Mouse (Mus musculus): ENCODE data around the gene Tm7sf3. TPM values are rescaled to one million over a fixed set of nuclear protein-coding genes. Genes with fewer than 3 reads are reported as not detected.

The Tm7sf3 gene
- polyA plus RNA-seq, 1 experiment = 61.6 TPM

DNA sequence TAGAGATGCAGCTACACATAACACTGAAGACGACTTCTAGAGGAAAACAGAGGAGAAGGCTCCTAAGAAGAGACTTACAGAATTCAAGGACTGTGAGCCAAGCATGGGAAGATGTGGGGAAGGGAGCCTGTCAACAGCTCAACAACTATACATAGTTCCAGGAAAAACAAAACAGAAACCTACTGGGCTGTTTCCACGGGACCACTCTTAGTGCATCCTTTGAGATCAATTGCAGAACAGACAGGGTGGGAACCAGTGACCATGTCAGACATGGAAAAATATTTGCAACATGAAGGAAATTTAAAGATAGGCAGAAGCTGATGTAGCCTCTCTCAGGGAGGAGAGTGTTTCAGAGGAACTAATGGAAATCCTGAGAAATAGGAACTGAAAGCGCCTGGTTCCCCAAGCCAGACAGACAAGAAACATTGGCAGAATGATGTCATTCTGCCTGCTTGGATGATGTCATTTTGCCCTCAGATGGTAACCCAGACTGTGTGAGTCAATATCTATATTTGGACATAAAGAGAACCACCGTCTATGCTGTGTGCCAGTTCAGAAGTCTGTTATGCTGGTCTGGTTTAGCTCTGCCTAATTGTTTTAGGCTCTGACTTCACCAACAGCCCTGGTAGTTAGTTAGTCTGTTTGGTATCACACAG is 32.4 kb upstream of the Tm7sf3 start:
- H3K27ac ChIP-seq (ENCODE audit: insufficient read depth, low read length) = peak overlapping the region; percentile 60
- peaks cover 10% of the 10 kb centered on the region; the same call in 1 of the 2 replicates for H3K4me1 ChIP-seq (ENCODE audit: control insufficient read depth, insufficient read depth, low read length)

DNA sequence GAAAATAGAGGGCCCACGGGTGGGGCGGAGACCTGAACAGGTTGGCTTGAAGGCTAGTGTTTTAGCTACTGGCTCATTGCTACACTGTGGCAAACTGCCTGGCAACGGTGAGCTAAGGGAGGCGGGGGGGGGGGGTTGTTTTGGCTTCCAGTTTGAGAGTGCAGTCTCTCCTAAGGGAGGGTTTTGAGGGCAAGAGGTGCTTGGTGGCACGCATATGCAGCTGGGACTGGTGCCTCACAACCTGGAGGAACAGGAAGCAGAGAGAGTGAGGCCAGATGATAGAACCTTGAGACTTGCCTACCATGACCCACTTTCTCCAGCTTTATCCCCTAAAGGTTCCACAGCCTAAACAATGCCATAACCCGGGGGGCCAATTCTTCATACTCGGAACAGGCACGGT is 31.8 kb upstream of the Tm7sf3 start:
- peaks cover 10% of the 10 kb centered on the region; the same call in 1 of the 2 replicates for H3K4me1 ChIP-seq (ENCODE audit: control insufficient read depth, insufficient read depth, low read length)
- TF ChIP-seq POLR2A (IDR thresholded peaks at IDR 0.05; ENCODE audit: low read depth, low read length) (no peak), CTCF (IDR thresholded peaks at IDR 0.05; ENCODE audit: borderline replicate concordance, insufficient read depth, low read length) (no peak)
- H3K27ac ChIP-seq (ENCODE audit: insufficient read depth, low read length) = peak overlapping the region; percentile 60

More for the DNA sequence above, 32.4 kb upstream of the Tm7sf3 start:
- TF ChIP-seq CTCF (IDR thresholded peaks at IDR 0.05; ENCODE audit: borderline replicate concordance, insufficient read depth, low read length) = no peak
- TF ChIP-seq POLR2A (IDR thresholded peaks at IDR 0.05; ENCODE audit: low read depth, low read length) = no peak
- no peak overlapping the region for H3K4me3 ChIP-seq (ENCODE audit: insufficient read depth, low read length)

DNA sequence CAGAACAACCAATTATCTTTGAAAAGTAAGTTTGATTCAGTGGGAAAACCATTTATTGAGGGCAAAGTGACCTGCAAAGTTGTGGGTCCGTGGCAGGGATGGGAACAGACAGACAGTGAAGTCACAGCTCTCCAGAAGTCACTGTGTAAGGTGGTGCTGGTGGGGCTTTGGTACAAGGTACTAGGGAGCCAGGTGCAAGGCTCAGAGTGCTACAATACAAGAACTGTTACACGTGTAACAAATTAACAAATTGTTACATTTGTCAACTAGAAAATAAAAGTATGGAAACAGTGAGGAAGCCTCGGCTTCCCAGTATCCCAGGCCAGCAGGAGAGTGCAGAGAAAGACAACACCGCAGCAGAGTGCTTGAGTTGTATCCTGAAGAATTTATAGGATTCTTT is 31.1 kb upstream of the Tm7sf3 start:
- H3K4me3 ChIP-seq (ENCODE audit: insufficient read depth, low read length) = no peak overlapping the region
- peaks cover 10% of the 10 kb centered on the region; the same call in 1 of the 2 replicates for H3K4me1 ChIP-seq (ENCODE audit: control insufficient read depth, insufficient read depth, low read length)
- TF ChIP-seq CTCF (IDR thresholded peaks at IDR 0.05; ENCODE audit: borderline replicate concordance, insufficient read depth, low read length) (no peak), POLR2A (IDR thresholded peaks at IDR 0.05; ENCODE audit: low read depth, low read length) (no peak)

More for the DNA sequence above, 31.8 kb upstream of the Tm7sf3 start:
- H3K4me3 ChIP-seq (ENCODE audit: insufficient read depth, low read length) = no peak overlapping the region

DNA sequence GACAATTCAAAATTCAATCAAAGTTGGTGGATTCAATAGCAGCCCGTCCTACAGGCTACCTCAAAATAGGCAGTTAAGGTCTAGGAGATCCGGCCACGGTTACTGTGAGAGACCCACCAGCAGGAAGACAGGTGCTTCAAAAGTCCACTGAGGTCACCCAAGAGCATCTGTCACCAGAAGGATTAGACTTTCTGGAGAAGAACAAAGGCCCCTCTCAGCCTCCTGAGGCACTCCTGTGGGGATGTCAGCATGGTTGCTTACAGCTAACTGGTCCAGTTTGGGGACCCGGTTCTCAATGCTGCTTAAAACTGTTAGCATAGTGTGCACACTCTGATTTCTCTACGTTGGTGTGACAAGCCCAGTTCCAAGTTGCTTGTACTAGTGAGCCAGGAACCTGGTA is 29.5 kb upstream of the Tm7sf3 start:
- Histone ChIP-seq H3K4me1 (ENCODE audit: control insufficient read depth, insufficient read depth, low read length) (peaks cover 10% of the 10 kb centered on the region; the same call in 1 of the 2 replicates), H3K27ac (ENCODE audit: insufficient read depth, low read length) (no peak overlapping the region), H3K4me3 (ENCODE audit: insufficient read depth, low read length) (no peak overlapping the region)
- TF ChIP-seq POLR2A (IDR thresholded peaks at IDR 0.05; ENCODE audit: low read depth, low read length) = no peak
- TF ChIP-seq CTCF (IDR thresholded peaks at IDR 0.05; ENCODE audit: borderline replicate concordance, insufficient read depth, low read length) = no peak

More for the DNA sequence above, 31.1 kb upstream of the Tm7sf3 start:
- no peak overlapping the region for H3K27ac ChIP-seq (ENCODE audit: insufficient read depth, low read length)

DNA sequence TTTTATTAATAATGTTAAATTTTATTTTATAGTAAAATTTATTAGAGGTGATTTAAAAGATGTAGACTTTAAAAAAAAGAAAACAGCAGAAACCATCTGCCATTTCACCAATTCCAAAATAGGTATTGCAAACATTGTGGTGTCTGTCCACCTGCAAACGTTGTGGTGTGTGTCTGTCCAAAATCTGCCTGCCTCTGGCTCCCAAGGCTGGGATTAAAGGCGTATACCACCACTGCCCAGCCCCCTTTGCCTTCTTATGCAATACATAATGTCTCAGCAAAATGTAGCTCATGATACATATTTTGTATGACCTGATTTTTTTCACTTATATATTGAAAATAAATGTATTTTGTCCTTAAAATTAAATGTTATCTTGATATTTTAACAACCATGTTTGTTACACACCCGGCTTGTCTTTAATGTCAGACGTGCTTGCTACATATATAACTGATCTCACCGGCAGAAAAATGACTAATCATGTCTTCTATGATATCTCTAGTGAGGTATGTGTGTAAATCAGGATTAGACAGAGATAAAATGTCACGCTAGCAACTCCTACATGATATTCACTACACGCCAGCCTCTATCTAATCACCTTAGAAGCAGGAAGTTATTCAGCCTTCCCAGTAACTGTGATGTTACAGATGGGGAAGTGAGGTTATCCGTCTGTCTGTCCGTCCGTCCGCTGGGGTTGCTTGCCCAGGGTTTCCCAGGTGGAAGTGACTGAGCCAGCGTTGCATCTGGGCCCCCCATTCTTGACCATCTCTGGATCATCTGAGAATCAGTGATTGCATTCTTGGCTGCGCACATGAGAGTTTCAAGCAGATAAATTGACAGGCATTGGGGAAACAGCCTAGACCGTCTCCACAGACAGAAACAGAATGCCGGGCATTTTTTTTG is 28.6 kb upstream of the Tm7sf3 start:
- Histone ChIP-seq H3K27ac (ENCODE audit: insufficient read depth, low read length) (no peak overlapping the region), H3K4me3 (ENCODE audit: insufficient read depth, low read length) (no peak overlapping the region), H3K4me1 (ENCODE audit: control insufficient read depth, insufficient read depth, low read length) (peaks cover 10% of the 10 kb centered on the region; the same call in 1 of the 2 replicates)
- no peak for TF ChIP-seq POLR2A (IDR thresholded peaks at IDR 0.05; ENCODE audit: low read depth, low read length)
- no peak for TF ChIP-seq CTCF (IDR thresholded peaks at IDR 0.05; ENCODE audit: borderline replicate concordance, insufficient read depth, low read length)

DNA sequence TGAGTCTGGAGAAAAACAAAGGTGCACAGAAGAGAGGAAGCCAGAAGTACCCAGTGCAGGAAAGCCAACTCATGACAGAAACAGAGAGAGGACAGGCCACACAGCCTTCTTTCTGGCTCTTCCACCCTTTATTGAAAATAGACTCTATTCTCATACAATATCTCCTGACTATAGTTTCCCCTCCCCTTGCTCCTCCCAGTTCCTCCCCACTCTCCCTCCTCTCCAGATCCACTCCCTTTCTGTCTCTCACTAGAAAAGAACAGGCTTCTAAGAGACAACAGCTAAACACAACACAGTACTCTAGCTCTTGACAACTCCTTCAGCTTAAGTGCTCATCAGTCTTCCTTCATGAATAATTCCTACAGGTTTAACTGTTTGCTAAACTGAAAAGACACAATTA is 26.0 kb upstream of the Tm7sf3 start:
- Histone ChIP-seq H3K4me1 (ENCODE audit: control insufficient read depth, insufficient read depth, low read length) (no peaks in the 10 kb centered on the region), H3K27ac (ENCODE audit: insufficient read depth, low read length) (no peak overlapping the region), H3K4me3 (ENCODE audit: insufficient read depth, low read length) (no peak overlapping the region)
- TF ChIP-seq CTCF (IDR thresholded peaks at IDR 0.05; ENCODE audit: borderline replicate concordance, insufficient read depth, low read length) (no peak), POLR2A (IDR thresholded peaks at IDR 0.05; ENCODE audit: low read depth, low read length) (no peak)

DNA sequence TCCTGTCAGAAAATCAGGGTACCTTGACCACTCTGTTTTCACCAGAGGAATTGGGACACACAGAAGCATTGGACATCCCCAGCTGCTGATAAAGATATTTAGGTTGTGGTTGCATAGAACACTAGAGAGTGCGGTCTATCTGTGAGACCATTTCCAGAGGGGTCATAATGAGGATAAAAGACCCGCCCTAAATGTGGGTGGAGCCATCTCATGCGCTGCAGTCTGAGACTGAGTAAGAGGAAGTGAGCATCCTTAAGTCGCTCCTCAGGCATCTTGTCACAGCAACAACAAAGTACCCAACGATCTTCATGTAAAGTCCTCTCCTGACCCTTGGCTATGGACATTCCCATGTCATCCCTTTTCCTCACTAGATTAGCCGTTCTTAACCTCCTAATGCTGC is 24.2 kb upstream of the Tm7sf3 start:
- H3K4me3 ChIP-seq (ENCODE audit: insufficient read depth, low read length) = no peak overlapping the region
- H3K4me1 ChIP-seq (ENCODE audit: control insufficient read depth, insufficient read depth, low read length) = no peaks in the 10 kb centered on the region

DNA sequence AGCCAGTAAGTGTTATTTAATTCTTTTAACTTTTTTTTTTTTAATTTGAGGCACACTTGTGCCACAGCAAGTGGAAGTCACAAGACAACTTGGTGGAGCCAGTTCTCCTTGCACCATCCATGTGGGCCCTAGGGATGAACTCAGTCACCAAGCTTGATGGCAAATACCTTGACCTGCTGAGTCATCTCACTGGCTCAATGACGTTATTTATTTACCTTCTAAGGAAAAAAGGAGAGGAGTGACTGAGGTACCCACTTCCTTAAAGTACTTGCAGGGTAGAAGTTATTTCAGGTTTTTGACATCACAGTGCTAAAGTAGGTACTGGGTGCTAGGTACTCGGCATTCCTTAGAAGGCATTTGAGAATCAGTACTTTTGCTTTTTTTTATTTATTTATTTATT is 22.8 kb upstream of the Tm7sf3 start:
- no peak overlapping the region for H3K27ac ChIP-seq (ENCODE audit: insufficient read depth, low read length)
- H3K4me3 ChIP-seq (ENCODE audit: insufficient read depth, low read length) = no peak overlapping the region
- H3K4me1 ChIP-seq (ENCODE audit: control insufficient read depth, insufficient read depth, low read length) = no peaks in the 10 kb centered on the region
- TF ChIP-seq CTCF (IDR thresholded peaks at IDR 0.05; ENCODE audit: borderline replicate concordance, insufficient read depth, low read length) (no peak), POLR2A (IDR thresholded peaks at IDR 0.05; ENCODE audit: low read depth, low read length) (no peak)

More for the DNA sequence above, 24.2 kb upstream of the Tm7sf3 start:
- TF ChIP-seq CTCF (IDR thresholded peaks at IDR 0.05; ENCODE audit: borderline replicate concordance, insufficient read depth, low read length) (no peak), POLR2A (IDR thresholded peaks at IDR 0.05; ENCODE audit: low read depth, low read length) (no peak)
- H3K27ac ChIP-seq (ENCODE audit: insufficient read depth, low read length) = no peak overlapping the region

DNA sequence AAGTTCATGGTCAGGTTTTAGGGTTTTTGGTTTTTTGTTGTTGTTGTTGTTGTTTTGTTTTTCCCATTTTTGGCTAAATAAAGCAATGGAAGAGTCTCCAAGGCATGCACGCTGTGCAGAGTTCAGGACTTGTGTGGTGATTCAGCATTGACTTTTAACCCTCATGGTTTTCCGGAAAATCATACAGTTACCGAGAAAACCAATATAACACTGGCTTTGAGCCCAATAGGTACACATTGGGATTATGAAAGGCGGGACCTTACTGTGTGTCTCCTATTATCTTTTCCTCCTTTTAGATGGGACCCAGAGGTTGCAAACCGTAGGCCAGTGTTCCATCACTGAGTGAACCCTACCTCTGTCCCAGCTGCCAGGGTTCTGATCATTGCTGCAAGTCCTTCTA is 22.3 kb upstream of the Tm7sf3 start:
- H3K4me1 ChIP-seq (ENCODE audit: control insufficient read depth, insufficient read depth, low read length) = no peaks in the 10 kb centered on the region
- TF ChIP-seq POLR2A (IDR thresholded peaks at IDR 0.05; ENCODE audit: low read depth, low read length) (no peak), CTCF (IDR thresholded peaks at IDR 0.05; ENCODE audit: borderline replicate concordance, insufficient read depth, low read length) (no peak)
- no peak overlapping the region for H3K27ac ChIP-seq (ENCODE audit: insufficient read depth, low read length)
- H3K4me3 ChIP-seq (ENCODE audit: insufficient read depth, low read length) = no peak overlapping the region

DNA sequence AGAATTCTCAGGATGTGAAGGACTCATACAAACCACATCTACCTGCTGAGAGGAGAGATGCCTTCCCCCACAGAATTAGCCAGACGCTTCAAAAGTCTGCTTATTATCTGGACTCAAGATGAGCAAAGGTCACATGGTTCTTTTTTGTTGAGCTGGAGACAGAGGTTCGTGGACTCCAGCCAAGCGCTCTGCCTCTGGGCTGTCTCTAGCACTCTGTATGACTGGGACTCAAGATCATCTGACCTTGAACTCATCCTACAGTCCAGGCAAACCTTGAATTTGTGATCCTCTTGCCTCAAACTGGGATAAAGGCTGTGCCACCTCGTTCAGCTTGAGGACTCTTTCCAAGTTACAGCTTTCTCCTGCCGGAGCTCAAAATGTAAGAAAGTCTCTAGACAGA is 21.5 kb upstream of the Tm7sf3 start:
- Histone ChIP-seq H3K4me3 (ENCODE audit: insufficient read depth, low read length) (no peak overlapping the region), H3K4me1 (ENCODE audit: control insufficient read depth, insufficient read depth, low read length) (no peaks in the 10 kb centered on the region), H3K27ac (ENCODE audit: insufficient read depth, low read length) (no peak overlapping the region)
- TF ChIP-seq CTCF (IDR thresholded peaks at IDR 0.05; ENCODE audit: borderline replicate concordance, insufficient read depth, low read length) (no peak), POLR2A (IDR thresholded peaks at IDR 0.05; ENCODE audit: low read depth, low read length) (no peak)

Data from embryonic fibroblast, embryonic 13.5 days (primary cell).